Mouse (Mus musculus) hindbrain, embryonic 13.5 days (tissue): ENCODE data around the gene Sstr5. TPM values are rescaled to one million over a fixed set of nuclear protein-coding genes. Genes with fewer than 3 reads are reported as not detected.
A peak's percentile ranks its signal among the peaks of the same experiment; 100 is the strongest.

Experiments used
- ATAC-seq: fragments of 200-750 bp; cut with Nextera tagmentation; 2 replicates; pipeline ENCODE4 v1.8.0; 2017; ENCODE audit warnings: moderate TSS enrichment; ENCODE audit not compliant: low FRiP score
- H3K27ac ChIP-seq: fragments of 300-500 bp; sonication (generic); 2 replicates; pipeline ENCODE4 v1.5.1; 2015; ENCODE audit warnings: inconsistent platforms, mild to moderate bottlenecking, moderate library complexity
- H3K27me3 ChIP-seq: fragments of 300-500 bp; sonication (generic); 2 replicates; pipeline ENCODE4 v1.6.1; 2015; ENCODE audit warnings: mild to moderate bottlenecking, inconsistent platforms
- H3K36me3 ChIP-seq: fragments of 300-500 bp; sonication (generic); 2 replicates; pipeline ENCODE4 v1.6.1; 2015; ENCODE audit warnings: mild to moderate bottlenecking, inconsistent platforms
- H3K4me1 ChIP-seq: fragments of 300-500 bp; sonication (generic); replicated peaks from 2 replicates; pipeline ENCODE4 v1.6.1; 2015; ENCODE audit warnings: inconsistent platforms
- H3K4me2 ChIP-seq: fragments of 300-500 bp; sonication (generic); 2 replicates; pipeline ENCODE4 v1.6.1; 2015; ENCODE audit warnings: inconsistent platforms, mild to moderate bottlenecking, moderate library complexity
- H3K4me3 ChIP-seq: fragments of 300-500 bp; sonication (generic); 2 replicates; pipeline ENCODE4 v1.5.1; 2015; ENCODE audit warnings: mild to moderate bottlenecking, inconsistent platforms
- H3K9ac ChIP-seq: fragments of 300-500 bp; sonication (generic); 2 replicates; pipeline ENCODE4 v1.6.1; 2015; ENCODE audit warnings: mild to moderate bottlenecking, inconsistent platforms
- H3K9me3 ChIP-seq: fragments of 300-500 bp; sonication (generic); 2 replicates; pipeline ENCODE4 v1.6.1; 2016; ENCODE audit warnings: inconsistent platforms
- WGBS: fragments of 180-500 bp; shearing (Covaris S2); methylation state at CpG from one replicate; pipeline ENCODE4 v1.1.7; 2015; 5-methylcytosine and 5-hydroxymethylcytosine counted together
- polyA plus RNA-seq: library from polyadenylated mRNA; unstranded; fragments of >200 nt; fragmentation: Nextera tagmentation; extraction: Ambion mirVana; gene quantifications from 2 replicates; pipeline ENCODE4 v1.2.1, GENCODE M21; 2015

Gene Sstr5
- polyA plus RNA-seq, 1 experiment from 2014 or later = 0.38 TPM

DNA sequence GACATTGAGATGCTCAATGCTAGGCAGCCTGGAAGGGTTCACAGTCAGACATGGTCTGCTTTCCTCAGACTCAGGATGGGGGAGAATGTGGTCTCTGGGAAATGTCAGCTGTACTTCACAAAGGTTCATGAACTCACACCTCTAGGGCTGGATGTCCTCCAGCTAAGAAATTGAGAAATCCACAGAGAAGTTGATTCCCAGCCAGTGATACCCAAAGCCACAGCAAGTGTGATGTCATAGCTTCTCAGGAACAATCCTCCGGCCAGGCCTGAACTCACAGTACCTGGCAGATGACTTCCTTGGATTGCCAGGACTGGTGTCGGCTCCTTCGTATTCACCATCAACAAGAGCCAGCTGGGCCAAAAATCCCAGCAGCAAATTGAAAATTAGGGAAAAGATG lies 51.2 kb downstream of the Sstr5 start:
- Histone ChIP-seq H3K36me3 (no peaks in the 10 kb centered on the region), H3K4me2 (no peak overlapping the region), H3K9ac (no peak overlapping the region), H3K27ac (0 out of 2 replicates have a peak overlapping the region, but pooled peaks have one; percentile 19), H3K4me3 (no peak overlapping the region), H3K27me3 (peaks cover 10% of the 10 kb centered on the region), H3K4me1 (peaks cover 8% of the 10 kb centered on the region), H3K9me3 (no peaks in the 10 kb centered on the region)
- ATAC-seq = no peak
- 91% methylated on average over 3 of the region's 3 CpGs for WGBS

GRCm38 (mm10) chr17:25445074-25445473 lies 52.0 kb downstream of the Sstr5 start:
- no peak for ATAC-seq
- H3K4me2 ChIP-seq = no peak overlapping the region
- H3K36me3 ChIP-seq = no peaks in the 10 kb centered on the region
- peaks cover 10% of the 10 kb centered on the region for H3K27me3 ChIP-seq
- H3K9ac ChIP-seq = no peak overlapping the region
- H3K27ac ChIP-seq = 0 out of 2 replicates have a peak overlapping the region, but pooled peaks have one; percentile 19
- no peak overlapping the region for H3K4me3 ChIP-seq
- H3K4me1 ChIP-seq = peaks cover 8% of the 10 kb centered on the region
- 56% methylated on average over 4 of the region's 4 CpGs for WGBS
- no peaks in the 10 kb centered on the region for H3K9me3 ChIP-seq

DNA sequence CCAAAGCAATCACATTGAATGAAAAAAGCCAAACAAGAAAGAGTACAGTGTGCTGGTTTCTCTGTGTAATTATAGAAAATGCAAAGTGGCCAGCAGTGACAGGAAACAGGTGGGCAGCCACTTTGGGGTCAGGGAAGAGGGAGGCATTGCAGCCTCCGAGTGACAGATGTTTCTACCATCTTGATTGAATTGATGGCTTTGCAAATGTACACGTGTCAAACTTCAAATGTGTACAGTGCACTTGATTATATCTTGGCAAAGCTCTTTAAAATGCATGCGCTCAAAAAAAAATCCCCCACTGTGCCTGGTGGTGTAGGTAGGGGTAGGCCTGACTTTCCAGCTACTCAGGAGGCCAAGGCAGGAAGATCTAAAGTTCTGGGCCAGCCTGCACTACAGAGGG lies 54.2 kb downstream of the Sstr5 start:
- no peak overlapping the region for H3K4me2 ChIP-seq
- H3K9me3 ChIP-seq = no peaks in the 10 kb centered on the region
- no peak overlapping the region for H3K4me3 ChIP-seq
- no peak overlapping the region for H3K9ac ChIP-seq
- no peak for ATAC-seq
- H3K27ac ChIP-seq = no peak overlapping the region
- H3K4me1 ChIP-seq = peaks cover 8% of the 10 kb centered on the region
- H3K27me3 ChIP-seq = peaks cover 17% of the 10 kb centered on the region
- no peaks in the 10 kb centered on the region for H3K36me3 ChIP-seq
- 81% methylated on average over 3 of the region's 3 CpGs for WGBS

DNA sequence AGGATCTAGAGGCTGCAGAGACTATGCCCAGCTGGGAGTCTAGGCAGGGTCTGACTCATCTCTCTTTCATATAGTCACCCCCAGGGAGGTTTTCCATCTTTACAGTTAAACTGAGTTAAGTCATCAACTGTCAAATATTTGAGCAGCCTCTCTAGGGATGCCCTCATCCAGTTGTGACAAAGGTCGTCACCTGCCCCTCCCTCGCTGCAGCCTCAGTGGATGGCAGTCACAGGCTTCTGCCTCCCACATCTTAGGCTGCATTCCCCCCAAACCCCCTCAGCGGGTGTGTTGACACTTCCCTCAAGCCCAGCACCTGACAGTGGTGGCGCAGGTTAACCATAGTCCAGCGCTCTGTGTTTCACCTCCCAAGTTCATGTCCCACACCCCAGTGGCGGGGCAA lies 55.7 kb downstream of the Sstr5 start:
- no peak overlapping the region for H3K4me2 ChIP-seq

More for the DNA sequence above, 55.7 kb downstream of the Sstr5 start:
- Histone ChIP-seq H3K4me1 (peaks cover 8% of the 10 kb centered on the region), H3K9ac (no peak overlapping the region), H3K27me3 (peaks cover 10% of the 10 kb centered on the region; the same call in 1 of the 2 replicates), H3K9me3 (no peaks in the 10 kb centered on the region), H3K27ac (no peak overlapping the region), H3K36me3 (no peaks in the 10 kb centered on the region), H3K4me3 (no peak overlapping the region)
- no peak for ATAC-seq
- WGBS = 80% methylated on average over 6 of the region's 6 CpGs

Other genes starting within 250 kb of the Sstr5 start
- gene Baiap3, start 240.9 kb downstream of the Sstr5 start, polyA plus RNA-seq = 6.4 and 6.5 TPM in 2 replicates
- 566 and 573 TPM in 2 replicates for gene Ube2i, start 222.7 kb downstream of the Sstr5 start, polyA plus RNA-seq
- gene Prss34, start 198.9 kb downstream of the Sstr5 start, polyA plus RNA-seq = not detected in 2 replicates
- not detected in 2 replicates for gene Prss28, start 188.6 kb downstream of the Sstr5 start, polyA plus RNA-seq
- gene Prss29, start 178.6 kb downstream of the Sstr5 start, polyA plus RNA-seq = not detected in 2 replicates
- 0.08 TPM in 1 of 2 replicates, not detected in the other for gene Tpsab1, start 151.7 kb downstream of the Sstr5 start, polyA plus RNA-seq
- 0.14 TPM in 1 of 2 replicates, not detected in the other for gene Tpsb2, start 131.0 kb downstream of the Sstr5 start, polyA plus RNA-seq
- 0.85 and 0.90 TPM in 2 replicates for gene Tpsg1, start 128.0 kb downstream of the Sstr5 start, polyA plus RNA-seq
- 9.7 and 10.2 TPM in 2 replicates for gene Cacna1h, start 63.5 kb downstream of the Sstr5 start, polyA plus RNA-seq
- gene Tekt4, start 42.7 kb downstream of the Sstr5 start, polyA plus RNA-seq = 1.1 and 2.0 TPM in 2 replicates
- 11.1 and 11.8 TPM in 2 replicates for gene Sox8, start 73.4 kb upstream of the Sstr5 start, polyA plus RNA-seq
- gene Lmf1, start 81.8 kb upstream of the Sstr5 start, polyA plus RNA-seq = 22.6 and 24.0 TPM in 2 replicates
- 1.6 TPM in 2 replicates for gene Gng13, start 219.9 kb upstream of the Sstr5 start, polyA plus RNA-seq
- gene Chtf18, start 230.1 kb upstream of the Sstr5 start, polyA plus RNA-seq = 7.9 and 8.5 TPM in 2 replicates
- gene Rpusd1, start 230.4 kb upstream of the Sstr5 start, polyA plus RNA-seq = 23.4 and 24.2 TPM in 2 replicates
- not detected in 2 replicates for gene Mslnl, start 238.8 kb upstream of the Sstr5 start, polyA plus RNA-seq